Mouse (Mus musculus) MEL (cell line): ENCODE measurements around the gene Sgsm2. TPM values are rescaled to one million over a fixed set of nuclear protein-coding genes. Genes with fewer than 3 reads are reported as not detected.

Experiments used
- DNase-seq: peaks from one replicate; pipeline ENCODE4 v3.0.0; 2011; ENCODE audit warnings: low read depth, low spot score
- H3K27ac ChIP-seq: 2 replicates; pipeline ENCODE4 v1.5.1; 2012; ENCODE audit warnings: low read depth, mild to moderate bottlenecking, control low read depth, low read length, moderate library complexity; ENCODE audit not compliant: control insufficient read depth
- H3K27me3 ChIP-seq, 2 experiments: fragments of 150-350 bp in 1 of 2; sonication (generic) in 1 of 2; 2 replicates each; pipeline ENCODE4 v1.6.1; 2012; ENCODE audit warnings: low read length in 2 of 2, mild to moderate bottlenecking in 2 of 2, improper control_type of control experiment in 1 of 2, moderate library complexity in 1 of 2; ENCODE audit not compliant: insufficient read depth in 2 of 2, control insufficient read depth in 1 of 2
- H3K36me3 ChIP-seq, 2 experiments: 2 replicates each; pipeline ENCODE4 v1.6.1; 2012 to 2014; ENCODE audit warnings: low read length in 2 of 2, improper control_type of control experiment in 1 of 2, inconsistent platforms in 1 of 2, mild to moderate bottlenecking in 1 of 2; ENCODE audit not compliant: insufficient read depth in 2 of 2, control insufficient read depth in 1 of 2
- H3K4me1 ChIP-seq, 2 experiments: fragments of 150-350 bp in 1 of 2; sonication (generic) in 1 of 2; 2 replicates each; pipeline ENCODE4 v1.6.1; 2012; ENCODE audit warnings: low read length in 2 of 2, improper control_type of control experiment in 1 of 2, mild to moderate bottlenecking in 1 of 2; ENCODE audit not compliant: insufficient read depth in 2 of 2, control insufficient read depth in 1 of 2
- H3K4me3 ChIP-seq, 2 experiments: fragments of 150-350 bp in 1 of 2; sonication (generic) in 1 of 2; 2 replicates each; pipeline ENCODE4 v1.5.1; 2012; ENCODE audit warnings: low read depth in 2 of 2, low read length in 2 of 2, mild to moderate bottlenecking in 2 of 2, moderate library complexity in 2 of 2, control low read depth in 1 of 2, improper control_type of control experiment in 1 of 2; ENCODE audit not compliant: control insufficient read depth in 1 of 2, insufficient read depth in 1 of 2
- H3K79me2 ChIP-seq: 2 replicates; pipeline ENCODE4 v1.6.1; 2012; ENCODE audit warnings: mild to moderate bottlenecking, low read length, moderate library complexity; ENCODE audit not compliant: control insufficient read depth, poor library complexity, insufficient read depth
- H3K9ac ChIP-seq: 2 replicates; pipeline ENCODE4 v1.6.1; 2012; ENCODE audit warnings: low read depth, mild to moderate bottlenecking, control low read depth, low read length, moderate library complexity; ENCODE audit not compliant: control insufficient read depth, poor library complexity, severe bottlenecking
- H3K9me3 ChIP-seq: fragments of 150-350 bp; sonication (generic); replicated peaks from 2 replicates; pipeline ENCODE4 v1.6.1; 2012; ENCODE audit warnings: mild to moderate bottlenecking, low read length, improper control_type of control experiment, moderate library complexity; ENCODE audit not compliant: insufficient read depth
- CHD2 ChIP-seq: IDR thresholded peaks from 2 replicates; pipeline ENCODE4 v1.6.1; 2011; ENCODE audit warnings: low read length, improper control_type of control experiment
- CTCF ChIP-seq, 3 experiments: IDR thresholded peaks in 2 of 3; conservative IDR thresholded peaks in 1 of 3; 2 replicates each; pipeline ENCODE4 v1.5.1; 2011 to 2012; ENCODE audit warnings: low read length in 3 of 3, low read depth in 2 of 3, mild to moderate bottlenecking in 2 of 3, improper control_type of control experiment in 1 of 3, inconsistent platforms in 1 of 3, mixed read lengths in 1 of 3, moderate library complexity in 1 of 3; ENCODE audit not compliant: control insufficient read depth in 1 of 3, insufficient read depth in 1 of 3, poor library complexity in 1 of 3, severe bottlenecking in 1 of 3
- ELF1 ChIP-seq: IDR thresholded peaks from 2 replicates; pipeline ENCODE4 v1.6.1; 2014; ENCODE audit warnings: low read depth, mild to moderate bottlenecking, inconsistent platforms, low read length, improper control_type of control experiment, moderate library complexity
- EP300 ChIP-seq, 2 experiments: IDR thresholded peaks; 2 replicates each; pipeline ENCODE4 v1.6.1; 2011; ENCODE audit warnings: improper control_type of control experiment in 2 of 2, low read length in 2 of 2, low read depth in 1 of 2, mild to moderate bottlenecking in 1 of 2
- ETS1 ChIP-seq: IDR thresholded peaks from 2 replicates; pipeline ENCODE4 v1.6.1; 2012; ENCODE audit warnings: low read depth, mild to moderate bottlenecking, inconsistent platforms, low read length, improper control_type of control experiment, moderate library complexity
- GABPA ChIP-seq: IDR thresholded peaks from 2 replicates; pipeline ENCODE4 v1.6.1; 2012; ENCODE audit warnings: low read depth, mild to moderate bottlenecking, inconsistent platforms, low read length, improper control_type of control experiment, moderate library complexity
- KAT2A ChIP-seq: conservative IDR thresholded peaks from 2 replicates; pipeline ENCODE4 v1.6.1; 2012; ENCODE audit warnings: low read depth, low read length, improper control_type of control experiment, inconsistent platforms
- MAFK ChIP-seq: IDR thresholded peaks from 2 replicates; pipeline ENCODE4 v1.6.1; 2011; ENCODE audit warnings: low read depth, mild to moderate bottlenecking, low read length, improper control_type of control experiment, borderline replicate concordance
- MAX ChIP-seq: IDR thresholded peaks from 2 replicates; pipeline ENCODE4 v1.6.1; 2011; ENCODE audit warnings: low read length, improper control_type of control experiment
- MAZ ChIP-seq: IDR thresholded peaks from 2 replicates; pipeline ENCODE4 v1.6.1; 2012; ENCODE audit warnings: low read depth, mild to moderate bottlenecking, inconsistent platforms, low read length, improper control_type of control experiment
- MXI1 ChIP-seq: IDR thresholded peaks from 2 replicates; pipeline ENCODE4 v1.6.1; 2011; ENCODE audit warnings: mild to moderate bottlenecking, low read depth, low read length, improper control_type of control experiment
- MYB ChIP-seq: IDR thresholded peaks from 2 replicates; pipeline ENCODE4 v1.6.1; 2011; ENCODE audit warnings: mild to moderate bottlenecking, low read depth, low read length, improper control_type of control experiment
- MYC ChIP-seq: IDR thresholded peaks from 2 replicates; pipeline ENCODE4 v1.6.1; 2011; ENCODE audit warnings: low read depth, mild to moderate bottlenecking, low read length, improper control_type of control experiment, moderate library complexity
- POLR2A ChIP-seq, 2 experiments: IDR thresholded peaks; 2 replicates each; pipeline ENCODE4 v1.6.1; 2011 to 2012; ENCODE audit warnings: low read length in 2 of 2, mild to moderate bottlenecking in 2 of 2, control low read depth in 1 of 2, improper control_type of control experiment in 1 of 2, low read depth in 1 of 2, moderate library complexity in 1 of 2; ENCODE audit not compliant: control insufficient read depth in 1 of 2, insufficient read depth in 1 of 2, poor library complexity in 1 of 2
- POLR2AphosphoS2 ChIP-seq: IDR thresholded peaks from 2 replicates; pipeline ENCODE4 v1.6.1; 2011; ENCODE audit warnings: low read length, improper control_type of control experiment
- POLR2AphosphoS5 ChIP-seq: IDR thresholded peaks from 2 replicates; pipeline ENCODE4 v1.6.1; 2012; ENCODE audit warnings: low read depth, borderline replicate concordance, mild to moderate bottlenecking, inconsistent platforms, low read length, moderate library complexity, mixed read lengths
- RAD21 ChIP-seq: IDR thresholded peaks from 2 replicates; pipeline ENCODE4 v1.6.1; 2011; ENCODE audit warnings: mild to moderate bottlenecking, low read depth, low read length, improper control_type of control experiment
- RCOR1 ChIP-seq: IDR thresholded peaks from 2 replicates; pipeline ENCODE4 v1.6.1; 2012; ENCODE audit warnings: low read depth, mild to moderate bottlenecking, inconsistent platforms, low read length, improper control_type of control experiment
- TAL1 ChIP-seq: IDR thresholded peaks from 2 replicates; pipeline ENCODE4 v1.6.1; 2012; ENCODE audit warnings: mild to moderate bottlenecking, inconsistent platforms, low read length, moderate library complexity, mixed read lengths
- UBTF ChIP-seq: IDR thresholded peaks from 2 replicates; pipeline ENCODE4 v1.6.1; 2012; ENCODE audit warnings: low read depth, mild to moderate bottlenecking, inconsistent platforms, low read length, improper control_type of control experiment, moderate library complexity, borderline replicate concordance; ENCODE audit not compliant: insufficient read depth
- USF1 ChIP-seq: IDR thresholded peaks from 2 replicates; pipeline ENCODE4 v1.6.1; 2014; ENCODE audit warnings: low read depth, mild to moderate bottlenecking, inconsistent platforms, low read length, improper control_type of control experiment, moderate library complexity
- ZC3H11A ChIP-seq: IDR thresholded peaks from 2 replicates; pipeline ENCODE4 v1.6.1; 2012; ENCODE audit warnings: low read depth, mild to moderate bottlenecking, inconsistent platforms, low read length, improper control_type of control experiment
- polyA plus RNA-seq, 2 experiments: library from polyadenylated mRNA; stranded (reverse) in 1 of 2; unstranded in 1 of 2; fragments of >175 nt in 1 of 2; fragments of >200 nt in 1 of 2; gene quantifications; 2 replicates each; pipeline versions ENCODE4 v1.2.1 to v1.2.4; 2012; ENCODE audit warnings: low replicate concordance in 2 of 2, low read depth in 1 of 2; ENCODE audit not compliant: insufficient read length in 2 of 2, insufficient read depth in 1 of 2, missing spikeins in 1 of 2
- total RNA-seq: library from RNA; depleted of rRNA; stranded (reverse); fragments of 300-350 nt; gene quantifications from 2 replicates; pipeline ENCODE4 v1.2.3, GENCODE M21; 2012

The Sgsm2 gene
- total and polyA plus RNA-seq, 3 experiments, result 7.2 to 15.1 TPM; not detected in 1

GRCm38 (mm10) chr11:74862129-74862528 lies 34.7 kb downstream of the Sgsm2 start:
- no peak for TF ChIP-seq EP300 (IDR thresholded peaks at IDR 0.05; ENCODE audit: low read depth in 1 of 2, low read length in 2 of 2)
- TF ChIP-seq UBTF, result no peak
- TF ChIP-seq GABPA, result no peak
- no peak for TF ChIP-seq POLR2A (IDR thresholded peaks at IDR 0.05; ENCODE audit: control insufficient read depth in 1 of 2, insufficient read depth in 1 of 2, low read depth in 1 of 2, low read length in 2 of 2, poor library complexity in 1 of 2)
- no peak for TF ChIP-seq ETS1
- no peak for TF ChIP-seq CTCF (IDR thresholded peaks at IDR 0.05 in 2 of 3, conservative IDR thresholded peaks at IDR 0.05 in 1 of 3; ENCODE audit: control insufficient read depth in 1 of 3, insufficient read depth in 1 of 3, low read depth in 2 of 3, low read length in 3 of 3, poor library complexity in 1 of 3, severe bottlenecking in 1 of 3)
- no peak for TF ChIP-seq MXI1
- no peak for TF ChIP-seq POLR2AphosphoS2
- no peak for TF ChIP-seq MYC
- TF ChIP-seq POLR2AphosphoS5, result no peak
- no peak for TF ChIP-seq ELF1
- TF ChIP-seq CHD2, result no peak
- no peak for TF ChIP-seq USF1
- no peak for TF ChIP-seq MAX
- no peak for TF ChIP-seq MAFK
- TF ChIP-seq MAZ, result no peak
- no peak for TF ChIP-seq ZC3H11A
- Histone ChIP-seq H3K4me1 (no peaks in the 10 kb centered on the region), H3K36me3 (no peaks in the 10 kb centered on the region; a peak in 1 of 4 replicates)

DNA sequence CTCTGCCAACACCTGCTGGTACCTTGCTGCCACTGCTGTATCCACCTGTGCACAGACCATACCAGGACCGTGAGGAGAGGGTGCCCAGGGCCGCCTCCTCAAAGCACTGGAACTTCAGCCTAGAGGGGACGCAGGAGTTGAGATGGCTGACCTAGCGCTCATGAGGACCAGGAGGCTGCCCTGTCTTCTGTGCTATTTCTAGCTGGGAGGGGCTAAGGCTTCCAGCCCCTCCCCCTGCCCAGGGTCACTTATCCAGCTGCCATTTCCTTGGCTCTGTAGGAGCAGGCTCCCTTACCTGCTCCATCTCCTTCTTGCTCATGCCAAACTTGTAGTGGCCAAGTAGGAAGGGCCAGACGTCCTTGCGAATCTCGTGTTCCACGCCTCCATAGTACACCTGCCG lies 39.1 kb downstream of the Sgsm2 start:
- no peaks in the 10 kb centered on the region for H3K36me3 ChIP-seq
- H3K27me3 ChIP-seq, result no peaks in the 10 kb centered on the region
- H3K79me2 ChIP-seq, result no peaks in the 10 kb centered on the region
- TF ChIP-seq UBTF (no peak), POLR2A (IDR thresholded peaks at IDR 0.05; ENCODE audit: control insufficient read depth in 1 of 2, insufficient read depth in 1 of 2, low read depth in 1 of 2, low read length in 2 of 2, poor library complexity in 1 of 2) (no peak), RAD21 (no peak), ETS1 (no peak), KAT2A (no peak), TAL1 (no peak), MYB (no peak), ELF1 (no peak), EP300 (IDR thresholded peaks at IDR 0.05; ENCODE audit: low read depth in 1 of 2, low read length in 2 of 2) (no peak), RCOR1 (no peak), MXI1 (no peak)
- no peaks in the 10 kb centered on the region for H3K4me1 ChIP-seq
- H3K4me3 ChIP-seq, result no peak overlapping the region
- H3K9me3 ChIP-seq, result no peaks in the 10 kb centered on the region
- DNase-seq, result no peak
- no peak overlapping the region for H3K9ac ChIP-seq
- no peak overlapping the region for H3K27ac ChIP-seq

More at GRCm38 (mm10) chr11:74862129-74862528, 34.7 kb downstream of the Sgsm2 start:
- no peaks in the 10 kb centered on the region for H3K79me2 ChIP-seq
- no peaks in the 10 kb centered on the region for H3K9me3 ChIP-seq
- no peak overlapping the region for H3K27ac ChIP-seq
- H3K27me3 ChIP-seq, result no peaks in the 10 kb centered on the region
- no peak overlapping the region for H3K9ac ChIP-seq
- H3K4me3 ChIP-seq, result no peak overlapping the region
- no peak for DNase-seq
